Mouse (Mus musculus) testis, adult 2 months (tissue): ENCODE data around the gene Ranbp9.

ENCODE experiments used
- CTCF ChIP-seq: fragments of 200-500 bp; IDR thresholded peaks from 2 replicates; pipeline ENCODE4 v1.5.1; 2012; ENCODE audit warnings: low read depth, mild to moderate bottlenecking, inconsistent platforms, low read length, moderate library complexity; ENCODE audit not compliant: control insufficient read depth, insufficient read depth, insufficient replicate concordance
- POLR2A ChIP-seq: fragments of 200-500 bp; IDR thresholded peaks from 2 replicates; pipeline ENCODE4 v1.6.1; 2012; ENCODE audit warnings: low read depth, mild to moderate bottlenecking, inconsistent platforms, low read length, moderate library complexity; ENCODE audit not compliant: control insufficient read depth

- TF ChIP-seq CTCF = no peak
- TF ChIP-seq POLR2A = no peak
These were observed 36.3 kb upstream of the Ranbp9 start for GRCm38 (mm10) chr13:43517371-43517770.
